Mouse (Mus musculus) heart, adult 8-10 months (tissue): ENCODE data around the gene Phf6. TPM values are rescaled to one million over a fixed set of nuclear protein-coding genes. Genes with fewer than 3 reads are reported as not detected.
"Not testable (repeated sequence)": the region's sequence is repeated elsewhere in the genome, so short reads cannot be mapped to it uniquely, and the experiment has no call there.

Source experiments
- DNase-seq: peaks from one replicate; pipeline ENCODE4 v3.0.0; 2022; ENCODE audit warnings: low spot score
- total RNA-seq, 4 experiments: library from RNA; stranded (reverse); gene quantifications; 2 replicates each; pipeline ENCODE4 v1.2.4; 2022

The Phf6 gene
- total RNA-seq, 4 experiments from 2014 or later, result 4.3 to 6.9 (median 5.4) TPM

DNA sequence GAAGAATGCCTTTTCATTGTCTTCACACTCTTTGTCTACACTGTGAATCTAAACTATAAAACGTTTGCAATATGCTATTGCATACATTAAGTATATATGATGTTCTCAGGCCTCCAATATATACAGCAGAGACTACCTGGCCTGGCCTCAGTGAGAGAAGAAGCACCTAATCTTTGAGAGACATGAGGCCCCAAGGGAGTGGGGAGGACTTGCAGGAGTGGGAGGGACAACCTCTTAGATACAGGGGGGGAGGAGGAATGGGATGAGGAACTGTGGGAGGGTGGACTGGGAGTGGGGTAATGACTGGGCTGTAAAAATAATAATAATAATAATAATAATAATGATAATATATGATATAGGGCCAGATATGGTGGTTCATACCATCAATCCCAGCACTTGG lies 66.5 kb downstream of the Phf6 start:
- no peak for DNase-seq

- no peak for DNase-seq
Observed at GRCm38 (mm10) chrX:52981378-52981777, 69.3 kb downstream of the Phf6 start.

DNA sequence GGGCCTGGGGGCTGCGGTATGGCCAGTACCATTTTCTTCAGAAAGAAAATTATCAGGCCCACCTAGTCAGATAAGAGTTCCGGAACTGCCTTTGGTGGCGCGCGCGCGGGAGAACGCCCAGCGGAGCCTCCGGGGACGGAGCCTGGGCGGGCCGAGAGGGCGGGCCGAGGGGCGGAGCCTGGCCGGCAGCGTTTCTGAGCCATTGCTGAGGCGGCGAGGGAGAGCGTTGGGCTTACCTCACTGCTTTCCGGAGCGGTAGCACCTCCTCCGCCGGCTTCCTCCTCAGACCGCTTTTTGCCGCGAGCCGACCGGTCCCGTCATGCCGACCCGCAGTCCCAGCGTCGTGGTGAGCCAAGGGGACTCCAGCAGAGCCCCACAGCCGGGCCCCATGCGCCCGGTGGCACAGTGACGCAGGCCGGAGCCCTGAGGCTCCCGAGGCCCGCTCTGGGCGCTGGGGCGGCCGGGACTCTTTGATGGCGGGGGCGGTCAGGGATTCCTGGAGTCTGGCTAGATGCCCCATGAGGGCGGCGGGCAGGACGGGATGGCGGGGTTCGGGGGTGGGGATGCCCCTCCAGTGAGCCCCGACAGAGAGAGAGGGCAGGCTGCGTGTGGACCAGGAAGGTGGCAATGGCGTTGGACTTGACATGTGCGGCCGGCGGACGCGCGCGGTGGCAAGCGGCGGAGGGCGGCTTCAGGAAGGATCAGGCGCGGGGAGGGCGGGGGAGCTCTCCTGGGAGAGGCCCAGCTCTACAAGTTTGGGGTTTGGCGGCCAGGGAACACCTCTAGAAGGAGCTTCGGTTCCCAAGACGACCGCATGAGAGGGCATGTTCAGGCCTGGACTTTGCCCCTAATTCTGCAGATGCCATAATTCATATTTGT lies 76.1 kb downstream of the Phf6 start, which contains the start of gene Hprt:
Gene Hprt (plus strand): TSS at position 233 of the 879 bp plus-strand sequence.
- peak; percentile 86 for DNase-seq

GRCm38 (mm10) chrX:52994726-52995125 lies 82.7 kb downstream of the Phf6 start:
- DNase-seq, result not testable (repeated sequence)

GRCm38 (mm10) chrX:53004887-53005286 lies 92.8 kb downstream of the Phf6 start:
- not testable (repeated sequence) for DNase-seq

DNA sequence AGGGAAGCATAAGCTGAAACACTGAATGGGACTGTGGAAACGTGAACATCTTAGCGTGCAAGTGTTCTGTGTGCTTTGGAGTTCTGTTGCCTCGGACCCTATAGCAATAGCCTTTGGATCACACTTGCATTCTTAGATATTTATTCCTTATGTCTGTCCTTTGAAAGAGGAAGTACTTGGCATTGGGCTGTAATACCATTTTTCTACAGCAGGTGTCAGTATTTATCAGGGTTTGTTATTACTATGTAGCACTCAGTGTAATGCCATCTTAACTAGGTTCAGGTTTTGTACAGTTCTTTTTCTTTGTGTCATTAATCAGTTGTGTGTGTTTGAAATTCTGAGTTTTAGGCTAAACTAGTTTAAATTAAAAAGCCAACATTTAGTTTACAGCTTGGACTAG lies 94.0 kb downstream of the Phf6 start:
- peak; percentile 76 for DNase-seq

Other genes with a start within 250 kb of the Phf6 start
- gene Ccdc160, start 121.1 kb upstream of the Phf6 start, total RNA-seq, result under 1 TPM; 0.16 to 0.47 (median 0.23) TPM
- gene Hprt, start 75.9 kb downstream of the Phf6 start, total RNA-seq, result 10 to 100 TPM; 50.1 to 58.0 (median 53.9) TPM